Mouse (Mus musculus) ES-Bruce4 (cell line): ENCODE data around the gene Lsr. TPM values are rescaled to one million over a fixed set of nuclear protein-coding genes. Genes with fewer than 3 reads are reported as not detected.
"Not testable (repeated sequence)": the region's sequence is repeated elsewhere in the genome, so short reads cannot be mapped to it uniquely, and the experiment has no call there.

Source experiments
- H3K27ac ChIP-seq: 2 replicates; pipeline ENCODE4 v1.5.1; 2012; ENCODE audit warnings: low read length, inconsistent platforms; ENCODE audit not compliant: insufficient read depth
- H3K27me3 ChIP-seq: 2 replicates; pipeline ENCODE4 v1.6.1; 2012; ENCODE audit warnings: mild to moderate bottlenecking, low read length, inconsistent platforms; ENCODE audit not compliant: control insufficient read depth, poor library complexity, insufficient read depth, severe bottlenecking
- H3K36me3 ChIP-seq: 2 replicates; pipeline ENCODE4 v1.6.1; 2012; ENCODE audit warnings: inconsistent platforms, mild to moderate bottlenecking, low read length, moderate library complexity; ENCODE audit not compliant: control insufficient read depth, poor library complexity, insufficient read depth, severe bottlenecking
- H3K4me1 ChIP-seq: one replicate; pipeline ENCODE4 v1.8.1; 2011; ENCODE audit warnings: low read length; ENCODE audit not compliant: control insufficient read depth, insufficient read depth
- H3K4me3 ChIP-seq: 2 replicates; pipeline ENCODE4 v1.5.1; 2011; ENCODE audit warnings: low read depth, mild to moderate bottlenecking, low read length
- H3K9ac ChIP-seq: 2 replicates; pipeline ENCODE4 v1.6.1; 2012; ENCODE audit warnings: low read depth, mild to moderate bottlenecking, inconsistent platforms; ENCODE audit not compliant: poor library complexity, severe bottlenecking
- H3K9me3 ChIP-seq: replicated peaks from 2 replicates; pipeline ENCODE4 v1.6.1; 2012; ENCODE audit warnings: mild to moderate bottlenecking, low read length, inconsistent platforms; ENCODE audit not compliant: control insufficient read depth, poor library complexity, insufficient read depth, severe bottlenecking
- CTCF ChIP-seq: IDR thresholded peaks from one replicate; pipeline ENCODE4 v1.8.1; 2011; ENCODE audit warnings: low read depth, low read length
- EP300 ChIP-seq: IDR thresholded peaks from 2 replicates; pipeline ENCODE4 v1.6.1; 2011; ENCODE audit warnings: low read depth, low read length; ENCODE audit not compliant: insufficient read depth
- POLR2A ChIP-seq: IDR thresholded peaks from one replicate; pipeline ENCODE4 v1.8.1; 2011; ENCODE audit warnings: low read length; ENCODE audit not compliant: insufficient read depth
- polyA plus RNA-seq: library from polyadenylated mRNA; stranded (reverse); fragments of >200 nt; gene quantifications from 2 replicates; pipeline ENCODE4 v1.2.4, GENCODE M21; 2011; ENCODE audit warnings: low read depth; ENCODE audit not compliant: missing spikeins, insufficient read depth, insufficient read length

Gene Lsr
- polyA plus RNA-seq, 1 experiment: 39.1 TPM

- Histone ChIP-seq H3K4me3 (no peak overlapping the region), H3K27ac (no peak overlapping the region), H3K27me3 (no peaks in the 10 kb centered on the region), H3K9me3 (no peaks in the 10 kb centered on the region), H3K4me1 (no peaks in the 10 kb centered on the region), H3K9ac (no peak overlapping the region), H3K36me3 (no peaks in the 10 kb centered on the region)
- TF ChIP-seq POLR2A: no peak
- no peak for TF ChIP-seq CTCF
- TF ChIP-seq EP300: no peak
These were observed 49.2 kb downstream of the Lsr start for GRCm38 (mm10) chr7:30924071-30924470.

DNA sequence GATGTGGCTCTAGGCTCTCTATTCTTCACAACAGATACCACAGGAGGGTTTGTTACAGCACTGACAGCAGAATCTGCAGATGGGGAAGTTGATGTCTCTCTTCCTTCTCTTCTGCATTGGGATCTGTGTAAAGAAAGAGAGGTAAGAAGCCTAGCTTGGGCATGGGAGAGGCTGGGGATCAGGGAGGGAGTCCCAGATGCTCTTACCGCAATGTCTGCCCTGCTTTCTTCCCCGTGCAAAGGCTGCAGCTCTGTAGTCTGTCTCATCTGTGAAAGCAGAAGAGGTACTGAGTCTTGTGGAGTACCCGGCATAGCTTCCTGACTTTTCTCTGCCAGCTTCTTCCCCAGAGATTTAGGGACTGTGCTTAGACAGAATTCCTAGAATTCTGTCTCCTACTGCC lies 50.8 kb downstream of the Lsr start:
- not testable (repeated sequence) for H3K36me3 ChIP-seq, H3K27me3 ChIP-seq, H3K9ac ChIP-seq, H3K4me3 ChIP-seq, H3K4me1 ChIP-seq, H3K27ac ChIP-seq, H3K9me3 ChIP-seq

- Histone ChIP-seq H3K4me1 (peaks cover 9% of the 10 kb centered on the region), H3K9ac (no peak overlapping the region), H3K36me3 (no peaks in the 10 kb centered on the region), H3K9me3 (no peaks in the 10 kb centered on the region), H3K4me3 (no peak overlapping the region), H3K27me3 (no peaks in the 10 kb centered on the region), H3K27ac (no peak overlapping the region)
- no peak for TF ChIP-seq POLR2A
- no peak for TF ChIP-seq CTCF
- TF ChIP-seq EP300: no peak
These were observed 53.0 kb downstream of the Lsr start for GRCm38 (mm10) chr7:30920217-30920616.

DNA sequence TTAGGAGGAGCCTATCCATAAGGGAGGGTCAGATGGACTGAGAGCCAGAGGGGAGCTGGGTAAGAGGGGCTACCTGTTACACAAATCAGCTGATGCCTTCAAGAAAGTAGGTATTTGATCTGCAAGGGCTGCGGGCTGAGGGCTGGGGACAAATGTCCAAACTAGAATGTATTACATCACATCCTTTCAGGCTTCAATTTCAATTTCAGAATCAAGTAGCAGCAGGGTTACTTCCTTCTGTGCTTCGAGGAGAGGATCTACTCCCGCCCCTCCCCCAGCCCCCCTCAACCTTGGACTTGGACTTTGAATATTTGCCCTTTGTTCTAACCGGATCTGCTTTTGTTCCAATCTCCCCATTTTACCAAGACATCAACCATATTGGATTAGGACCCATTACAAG lies 56.0 kb downstream of the Lsr start:
- no peaks in the 10 kb centered on the region for H3K36me3 ChIP-seq
- TF ChIP-seq EP300: no peak
- TF ChIP-seq CTCF: no peak
- TF ChIP-seq POLR2A: no peak
- H3K4me3 ChIP-seq: no peak overlapping the region
- H3K27me3 ChIP-seq: no peaks in the 10 kb centered on the region
- H3K9ac ChIP-seq: no peak overlapping the region
- no peaks in the 10 kb centered on the region for H3K9me3 ChIP-seq
- H3K27ac ChIP-seq: no peak overlapping the region
- H3K4me1 ChIP-seq: peaks cover 9% of the 10 kb centered on the region

- Histone ChIP-seq H3K27me3 (no peaks in the 10 kb centered on the region), H3K36me3 (no peaks in the 10 kb centered on the region), H3K4me1 (peaks cover 9% of the 10 kb centered on the region), H3K9me3 (no peaks in the 10 kb centered on the region), H3K9ac (no peak overlapping the region), H3K27ac (no peak overlapping the region), H3K4me3 (no peak overlapping the region)
- TF ChIP-seq EP300 (no peak), POLR2A (no peak), CTCF (no peak)
These were observed 56.6 kb downstream of the Lsr start for GRCm38 (mm10) chr7:30916713-30917112.

GRCm38 (mm10) chr7:30914732-30915131 lies 58.5 kb downstream of the Lsr start, which contains the start of gene Mag:
Gene Mag, minus strand, starts transcription at chr7:30914873.
- H3K9ac ChIP-seq: no peak within 1 kb of the TSS
- no peaks in the 10 kb centered on the region for H3K36me3 ChIP-seq
- H3K4me1 ChIP-seq: peaks cover 9% of the 10 kb centered on the region
- no peak within 1 kb of the TSS for H3K27ac ChIP-seq
- TF ChIP-seq EP300: no peak
- no peak for TF ChIP-seq POLR2A
- no peak for TF ChIP-seq CTCF
- H3K27me3 ChIP-seq: no peaks in the 10 kb centered on the region
- H3K9me3 ChIP-seq: no peaks in the 10 kb centered on the region
- no peak within 1 kb of the TSS for H3K4me3 ChIP-seq
